Mouse (Mus musculus) heart, adult 2 months (tissue): ENCODE measurements around the gene Sorbs2. TPM values are rescaled to one million over a fixed set of nuclear protein-coding genes. Genes with fewer than 3 reads are reported as not detected.
A peak's percentile ranks its signal among the peaks of the same experiment; 100 is the strongest.

ENCODE experiments used
- DNase-seq, 2 experiments: peaks; one replicate each; pipeline ENCODE4 v3.0.0; 2021
- H3K27ac ChIP-seq: fragments of 200-600 bp; 2 replicates; pipeline ENCODE4 v1.8.1; 2022
- H3K27me3 ChIP-seq: fragments of 200-500 bp; 2 replicates; pipeline ENCODE4 v1.6.1; 2012; ENCODE audit warnings: mild to moderate bottlenecking, low read length, inconsistent platforms, mixed read lengths; ENCODE audit not compliant: control insufficient read depth, insufficient read depth
- H3K36me3 ChIP-seq: fragments of 200-500 bp; 2 replicates; pipeline ENCODE4 v1.6.1; 2012; ENCODE audit warnings: low read length, inconsistent platforms; ENCODE audit not compliant: control insufficient read depth, insufficient read depth
- H3K4me1 ChIP-seq: fragments of 200-500 bp; 2 replicates; pipeline ENCODE4 v1.6.1; 2011; ENCODE audit warnings: low read length; ENCODE audit not compliant: control insufficient read depth, insufficient read depth
- H3K4me3 ChIP-seq: fragments of 200-600 bp; 2 replicates; pipeline ENCODE4 v1.8.1; 2022
- H3K79me2 ChIP-seq: fragments of 200-500 bp; replicated peaks from 2 replicates; pipeline ENCODE4 v1.6.1; 2012; ENCODE audit warnings: mild to moderate bottlenecking, inconsistent platforms, low read length, moderate library complexity, mixed read lengths; ENCODE audit not compliant: control insufficient read depth, insufficient read depth
- H3K9ac ChIP-seq: fragments of 200-500 bp; 2 replicates; pipeline ENCODE4 v1.6.1; 2012; ENCODE audit warnings: low read depth, mild to moderate bottlenecking, control low read depth, inconsistent platforms, low read length, mixed read lengths
- CTCF ChIP-seq: fragments of 200-600 bp; IDR thresholded peaks from 2 replicates; pipeline ENCODE4 v1.8.1; 2022; ENCODE audit warnings: antibody characterized with exemption, mild to moderate bottlenecking, moderate library complexity
- EP300 ChIP-seq: fragments of 200-500 bp; IDR thresholded peaks from 2 replicates; pipeline ENCODE4 v1.6.1; 2011; ENCODE audit warnings: low read depth, low read length, control low read depth; ENCODE audit not compliant: insufficient read depth
- POLR2A ChIP-seq: fragments of 200-500 bp; IDR thresholded peaks from 2 replicates; pipeline ENCODE4 v1.6.1; 2011; ENCODE audit warnings: mild to moderate bottlenecking, low read depth, low read length, control low read depth; ENCODE audit not compliant: insufficient read depth
- WGBS: fragments of 180-500 bp; shearing (Covaris S2); methylation state at CpG from one replicate; pipeline ENCODE4 v1.1.7; 2018; 5-methylcytosine and 5-hydroxymethylcytosine counted together
- intact Hi-C: fragments of 180-260 bp; cut with DNase I; formaldehyde crosslinking; loops from one replicate; pipeline ENCODE4 v1.15.1; 2025
- polyA plus RNA-seq: library from polyadenylated mRNA; depleted of rRNA; stranded (reverse); fragments of >200 nt; gene quantifications from 2 replicates; pipeline ENCODE4 v1.2.3, GENCODE M21; 2012
- total RNA-seq, 2 experiments: library from RNA; stranded (reverse); gene quantifications; 2 replicates each; pipeline ENCODE4 v1.2.3; 2021

Sorbs2 gene
- total and polyA plus RNA-seq, 3 experiments: 233 to 581 (median 506) TPM

DNA sequence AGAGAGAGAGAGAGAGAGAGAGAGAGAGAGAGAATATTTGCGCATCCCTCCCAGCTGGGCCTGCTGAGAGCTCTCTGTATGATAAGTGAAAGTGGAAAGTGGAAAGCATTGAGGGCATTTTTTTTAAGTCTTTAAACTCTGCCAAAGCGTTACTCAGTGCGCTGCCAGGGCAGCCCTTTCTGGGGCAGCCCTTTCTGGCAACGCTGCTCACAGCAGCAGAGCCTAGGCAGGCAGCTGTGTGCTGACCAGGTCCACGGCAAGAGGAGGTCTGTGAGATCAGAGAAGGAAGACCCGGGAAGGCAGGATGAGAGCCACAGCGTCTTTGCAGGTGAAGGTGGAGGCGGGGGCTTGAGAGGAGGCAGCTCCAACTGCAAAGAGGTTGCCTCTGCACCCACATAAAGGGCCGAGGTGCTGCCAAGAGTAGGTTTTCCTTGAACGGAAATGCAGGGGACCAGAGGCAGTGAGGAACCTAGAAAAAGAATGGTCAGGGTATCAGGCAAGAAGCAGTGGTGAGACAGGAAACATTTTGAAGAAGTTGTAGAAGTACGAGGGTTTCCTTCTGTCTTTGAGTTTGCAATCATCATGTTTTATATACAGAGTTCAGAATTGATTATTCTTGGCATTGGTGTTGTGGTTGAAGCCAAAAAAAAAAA is 256.2 kb downstream of the Sorbs2 start:
- Histone ChIP-seq H3K9ac (no peak overlapping the region), H3K79me2 (no peaks in the 10 kb centered on the region), H3K4me1 (no peaks in the 10 kb centered on the region; the same call in 1 of the 2 replicates), H3K4me3 (no peak overlapping the region), H3K27me3 (no peaks in the 10 kb centered on the region), H3K27ac (peak overlapping the region; percentile 51; the same call in 1 of the 2 replicates), H3K36me3 (peaks cover 15% of the 10 kb centered on the region)
- peak; percentile 45 to 75 for DNase-seq
- WGBS: 27% methylated on average over 11 of the region's 11 CpGs
- TF ChIP-seq CTCF: no peak
- 0 out of 2 replicates have a peak, but pooled peaks have one; percentile 8 for TF ChIP-seq EP300
- intact Hi-C loops: no loop called here

DNA sequence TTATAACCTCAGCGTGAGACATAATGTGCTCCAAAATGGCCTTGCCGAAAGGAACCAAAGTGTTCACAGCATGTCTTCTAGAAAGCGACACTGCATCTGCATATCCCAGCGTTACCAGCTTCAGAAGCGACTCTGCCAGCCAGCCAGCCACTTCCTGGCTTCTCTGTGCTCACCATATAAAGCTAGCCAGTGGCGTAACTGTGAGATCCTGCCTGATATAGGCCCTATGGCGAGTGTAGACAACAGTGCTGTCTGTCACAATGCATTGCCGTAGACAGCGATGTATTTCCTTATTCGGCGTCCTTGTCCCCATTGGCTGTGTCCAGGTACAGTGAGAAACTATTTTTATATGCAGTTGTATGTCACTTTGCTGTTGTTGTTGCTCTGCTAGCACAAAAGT is 258.6 kb downstream of the Sorbs2 start:
- peak overlapping the region; percentile 61 for H3K27ac ChIP-seq
- intact Hi-C loops: no loop called here
- no peaks in the 10 kb centered on the region for H3K27me3 ChIP-seq
- no peak for TF ChIP-seq CTCF
- no peak overlapping the region for H3K9ac ChIP-seq
- no peaks in the 10 kb centered on the region; the same call in 1 of the 2 replicates for H3K4me1 ChIP-seq
- H3K79me2 ChIP-seq: no peaks in the 10 kb centered on the region
- H3K36me3 ChIP-seq: peaks cover 10% of the 10 kb centered on the region
- peak in 1 of 2 experiments; percentile 21 for DNase-seq
- H3K4me3 ChIP-seq: no peak overlapping the region
- WGBS: 45% methylated on average over 11 of the region's 11 CpGs

DNA sequence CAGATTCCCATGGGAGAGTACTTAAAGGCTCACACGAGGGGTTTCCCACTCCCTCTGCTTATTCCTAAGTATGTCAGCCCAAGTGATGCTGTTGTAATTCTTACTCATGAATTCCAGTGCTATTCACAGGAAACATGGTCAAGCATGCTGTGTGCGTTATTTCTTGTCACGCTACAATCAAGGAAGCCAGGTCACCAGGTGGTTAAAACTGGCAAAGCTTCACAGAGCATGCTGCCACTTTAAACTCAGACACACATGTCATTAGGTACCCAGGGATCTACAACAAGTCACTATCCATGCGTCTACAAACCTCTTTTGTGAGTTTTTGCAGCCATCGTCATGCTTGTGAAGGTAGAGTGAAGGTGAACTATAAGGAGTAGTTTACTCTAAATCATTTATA is 267.3 kb downstream of the Sorbs2 start:
- no peaks in the 10 kb centered on the region for H3K27me3 ChIP-seq
- TF ChIP-seq POLR2A: no peak
- TF ChIP-seq EP300: no peak
- no peak for TF ChIP-seq CTCF
- H3K9ac ChIP-seq: no peak overlapping the region
- H3K4me3 ChIP-seq: no peak overlapping the region
- H3K36me3 ChIP-seq: peaks cover 6% of the 10 kb centered on the region
- 74% methylated on average over 5 of the region's 5 CpGs for WGBS
- no peaks in the 10 kb centered on the region for H3K79me2 ChIP-seq
- H3K27ac ChIP-seq: no peak overlapping the region
- H3K4me1 ChIP-seq: no peaks in the 10 kb centered on the region; the same call in 1 of the 2 replicates
- intact Hi-C loops: no loop called here
- DNase-seq: no peak

DNA sequence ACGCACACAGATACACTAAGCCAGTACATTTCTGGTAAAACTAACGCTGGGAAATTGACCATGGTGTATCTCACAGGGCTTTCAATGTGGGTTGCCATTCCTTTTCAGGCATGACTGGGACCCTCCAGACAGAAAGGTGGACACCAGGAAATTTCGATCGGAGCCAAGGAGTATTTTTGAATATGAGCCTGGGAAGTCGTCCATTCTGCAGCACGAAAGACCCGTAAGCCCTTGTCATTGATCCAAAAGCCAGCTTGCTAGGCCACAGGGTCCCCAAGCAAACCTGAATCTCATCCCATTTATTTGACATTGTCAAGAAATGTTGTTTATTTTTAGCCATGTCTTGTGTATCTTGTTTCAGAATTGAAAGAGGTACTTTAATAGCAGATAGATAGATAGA is 267.9 kb downstream of the Sorbs2 start:
- Histone ChIP-seq H3K4me1 (no peaks in the 10 kb centered on the region; the same call in 1 of the 2 replicates), H3K36me3 (peaks cover 3% of the 10 kb centered on the region), H3K4me3 (no peak overlapping the region), H3K79me2 (no peaks in the 10 kb centered on the region), H3K27ac (no peak overlapping the region), H3K9ac (no peak overlapping the region), H3K27me3 (no peaks in the 10 kb centered on the region)
- TF ChIP-seq POLR2A (no peak), EP300 (no peak), CTCF (no peak)
- intact Hi-C loops: no loop called here
- DNase-seq: no peak
- 79% methylated on average over 7 of the region's 7 CpGs for WGBS

DNA sequence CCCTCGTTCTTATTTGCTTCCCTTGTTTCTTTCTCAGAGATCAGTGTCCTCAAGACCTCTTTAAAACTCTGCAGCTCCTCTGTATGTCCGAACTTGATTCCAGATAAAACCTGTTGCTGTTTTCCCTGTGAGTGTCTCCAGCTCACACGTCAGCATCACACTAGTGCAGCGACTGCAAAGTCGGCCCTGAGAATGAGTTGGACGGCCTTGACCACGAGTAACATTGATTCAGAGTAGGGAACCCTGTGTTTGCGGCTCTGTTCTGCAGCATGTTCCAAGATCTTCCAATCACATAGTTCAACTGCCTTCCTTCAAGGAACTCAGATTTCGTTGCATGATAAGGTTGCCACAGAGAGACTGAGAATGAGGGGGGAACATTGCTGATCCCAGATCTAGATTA is 268.8 kb downstream of the Sorbs2 start:
- no peak overlapping the region for H3K27ac ChIP-seq
- 86% methylated on average over 9 of the region's 9 CpGs for WGBS
- DNase-seq: no peak
- intact Hi-C loops: no loop called here
- no peaks in the 10 kb centered on the region for H3K27me3 ChIP-seq
- no peak overlapping the region for H3K9ac ChIP-seq
- H3K79me2 ChIP-seq: no peaks in the 10 kb centered on the region
- no peaks in the 10 kb centered on the region; the same call in 1 of the 2 replicates for H3K4me1 ChIP-seq
- peaks cover 3% of the 10 kb centered on the region for H3K36me3 ChIP-seq
- TF ChIP-seq POLR2A (no peak), CTCF (no peak), EP300 (no peak)
- no peak overlapping the region for H3K4me3 ChIP-seq

DNA sequence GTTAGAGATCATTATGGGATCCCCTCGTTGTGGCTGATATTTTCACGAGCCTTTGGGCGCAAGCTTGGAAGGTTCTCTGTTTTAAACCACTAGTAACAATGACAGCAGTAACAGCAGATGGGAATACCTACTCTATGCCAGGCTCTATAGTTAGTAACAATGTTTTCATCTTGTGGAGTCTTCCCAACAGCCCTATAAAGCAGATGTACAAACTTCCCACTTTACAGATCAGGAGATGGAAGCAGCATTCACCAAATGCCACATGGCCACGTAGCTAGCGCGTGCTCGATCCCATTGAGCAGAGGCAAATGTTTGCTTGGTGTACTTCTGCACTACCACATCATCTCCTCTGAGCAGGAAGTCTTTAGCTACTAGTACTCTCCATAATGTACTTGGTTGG is 269.4 kb downstream of the Sorbs2 start:
- no peaks in the 10 kb centered on the region for H3K27me3 ChIP-seq
- intact Hi-C loops: no loop called here
- no peak overlapping the region for H3K9ac ChIP-seq
- no peaks in the 10 kb centered on the region for H3K79me2 ChIP-seq
- no peak overlapping the region for H3K27ac ChIP-seq
- no peaks in the 10 kb centered on the region; the same call in 1 of the 2 replicates for H3K4me1 ChIP-seq
- no peak overlapping the region for H3K4me3 ChIP-seq
- TF ChIP-seq EP300 (no peak), CTCF (no peak)
- H3K36me3 ChIP-seq: peaks cover 3% of the 10 kb centered on the region
- WGBS: 89% methylated on average over 7 of the region's 7 CpGs
- no peak for DNase-seq
